Mouse (Mus musculus): Measurements from ENCODE around the gene Casc3.
"Not testable (repeated sequence)": the region's sequence is repeated elsewhere in the genome, so short reads cannot be mapped to it uniquely, and the experiment has no call there.

DNA sequence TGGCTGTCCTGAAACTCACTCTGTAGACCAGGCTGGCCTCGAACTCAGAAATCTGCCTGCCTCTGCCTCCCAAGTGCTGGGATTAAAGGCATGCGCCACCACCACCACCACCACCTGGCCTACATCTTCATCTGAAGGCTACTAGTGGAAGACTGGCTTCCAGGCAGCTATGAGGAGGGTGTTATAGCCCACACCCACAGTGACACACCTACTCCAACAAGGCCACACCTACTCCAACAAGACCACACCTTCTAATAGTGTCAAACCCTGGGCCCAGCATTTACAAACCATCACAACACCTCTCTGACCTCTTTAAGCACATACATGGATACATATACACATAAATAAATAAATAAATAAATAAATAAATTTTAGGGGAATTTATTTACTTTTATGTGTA lies 21.4 kb downstream of the Casc3 start:
- TF ChIP-seq GATA1 (IDR thresholded peaks at IDR 0.05; ENCODE audit: borderline replicate concordance, low read length); FLI1 (IDR thresholded peaks at IDR 0.05; ENCODE audit: low read length): not testable (repeated sequence)
